9 mouse cellular contexts compared by ENCODE assay signal in the genomic region with DNA sequence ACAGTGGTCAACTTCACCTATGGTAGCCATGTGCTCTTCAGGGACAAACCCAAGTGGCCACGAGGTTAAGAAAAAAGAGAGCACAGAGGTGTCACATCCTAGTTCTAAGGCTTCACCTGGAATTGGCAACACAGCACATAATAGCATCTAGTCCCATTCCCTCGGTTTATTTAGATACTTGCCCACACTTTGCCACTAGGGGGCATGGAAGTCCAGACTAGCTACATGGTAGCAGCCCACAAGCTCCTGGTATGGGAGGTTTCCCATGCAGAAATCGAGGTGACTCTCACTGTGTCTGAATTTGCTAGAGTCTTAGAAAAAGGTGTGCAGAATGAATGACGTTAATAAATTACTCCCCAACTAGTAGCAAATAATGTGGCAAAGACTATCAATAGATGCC. TPM values are rescaled to one million over a fixed set of nuclear protein-coding genes. Genes with fewer than 3 reads are reported as not detected.
DNase-seq lines count a peak whose midpoint lies in the region; ATAC-seq and TF ChIP-seq lines count a peak whose summit lies in the region.
"Had no signal": no experiment of that assay in that cellular context is flagged by ENCODE, and none has a peak within 500 bp of the region (broad histone marks: within the 10 kb centered on the region; RNA-seq: fewer than 3 reads in every experiment).

No protein-coding gene starts in this region.

- no peaks in the 10 kb centered on the region for H3K36me3 ChIP-seq in limb, embryonic 11.5 days (ENCODE audit: control insufficient read depth, insufficient read depth, low read length)
- H3K36me3 ChIP-seq in midbrain, embryonic 15.5 days (replicated peaks), result no peaks in the 10 kb centered on the region
- no peaks in the 10 kb centered on the region for H3K36me3 ChIP-seq in stomach, embryonic 16.5 days (ENCODE audit: control insufficient read depth, insufficient read depth, low read length)

- peak; percentile 90 for TF ChIP-seq CTCF in cortical plate, adult 2 months (IDR thresholded peaks at IDR 0.05; ENCODE audit: extremely low read depth, insufficient read depth, low read length)

- no peak overlapping the region for H3K4me3 ChIP-seq in cortical plate, adult 2 months (ENCODE audit: insufficient read depth, low read length)
- no peak overlapping the region for H3K4me3 ChIP-seq in limb, embryonic 11.5 days (ENCODE audit: low read depth, low read length)
- no peak overlapping the region for H3K4me3 ChIP-seq in midbrain, embryonic 15.5 days
- H3K4me3 ChIP-seq in stomach, embryonic 16.5 days (replicated peaks; ENCODE audit: low read length), result no peak overlapping the region
- H3K4me3 ChIP-seq: embryonic facial prominence, embryonic 13.5 days had no signal

- no peak overlapping the region for H3K27ac ChIP-seq in cortical plate, adult 2 months (ENCODE audit: insufficient read depth, low read length)
- no peak overlapping the region for H3K27ac ChIP-seq in limb, embryonic 11.5 days (replicated peaks; ENCODE audit: low read depth, low read length)
- no peak overlapping the region for H3K27ac ChIP-seq in midbrain, embryonic 15.5 days
- H3K27ac ChIP-seq in stomach, embryonic 16.5 days (ENCODE audit: low read length), result no peak overlapping the region
- H3K27ac ChIP-seq: embryonic facial prominence, embryonic 13.5 days had no signal

- 20% methylated on average over 4 of the region's 4 CpGs for WGBS in limb, embryonic 11.5 days
- 19% methylated on average over 4 of the region's 4 CpGs for WGBS in midbrain, embryonic 15.5 days
- WGBS in stomach, embryonic 16.5 days, result 12% methylated on average over 4 of the region's 4 CpGs

- peak; percentile 82 for ATAC-seq in granulocyte monocyte progenitor cell, adult 5-6 weeks (replicated peaks; ENCODE audit: poor library complexity, severe bottlenecking)
- ATAC-seq in limb, embryonic 11.5 days (ENCODE audit: insufficient number of reproducible peaks, low FRiP score, low TSS enrichment, low read depth), result no peak
- peak; percentile 76 for ATAC-seq in midbrain, embryonic 15.5 days (replicated peaks)
- ATAC-seq in stomach, embryonic 16.5 days (ENCODE audit: insufficient read depth, low FRiP score), result peak; percentile 52; the same call in 1 of the 2 replicates

- H3K9ac ChIP-seq in limb, embryonic 11.5 days (ENCODE audit: low read length), result no peak overlapping the region
- H3K9ac ChIP-seq in midbrain, embryonic 15.5 days, result no peak overlapping the region
- no peak overlapping the region for H3K9ac ChIP-seq in stomach, embryonic 16.5 days (ENCODE audit: low read length)
- H3K9ac ChIP-seq: embryonic facial prominence, embryonic 13.5 days had no signal

- H3K9me3 ChIP-seq in limb, embryonic 11.5 days (ENCODE audit: control insufficient read depth, low read length), result no peaks in the 10 kb centered on the region
- no peaks in the 10 kb centered on the region for H3K9me3 ChIP-seq in midbrain, embryonic 15.5 days
- H3K9me3 ChIP-seq in stomach, embryonic 16.5 days (replicated peaks; ENCODE audit: control insufficient read depth, low read length), result no peaks in the 10 kb centered on the region
- H3K9me3 ChIP-seq: embryonic facial prominence, embryonic 13.5 days had no signal

- DNase-seq in 416B (ENCODE audit: low read depth) (peak; percentile 83), R1 (ENCODE audit: low read depth, low spot score) (peak; percentile 80)
- DNase-seq in kidney, adult 8-10 months, result peak; percentile 75 to 81
- peak; percentile 78 for DNase-seq in limb, embryonic 11.5 days (ENCODE audit: low spot score)

- peaks cover 2% of the 10 kb centered on the region; the same call in 1 of the 2 replicates for H3K4me1 ChIP-seq in cortical plate, adult 2 months (ENCODE audit: control insufficient read depth, insufficient read depth, low read length)
- H3K4me1 ChIP-seq in limb, embryonic 11.5 days (ENCODE audit: control insufficient read depth, insufficient read depth, low read length), result no peaks in the 10 kb centered on the region; the same call in 1 of the 2 replicates
- no peaks in the 10 kb centered on the region for H3K4me1 ChIP-seq in midbrain, embryonic 15.5 days
- H3K4me1 ChIP-seq in stomach, embryonic 16.5 days (ENCODE audit: control insufficient read depth, insufficient read depth, low read length), result 0 out of 2 replicates have a peak, but pooled peaks cover 4% of the 10 kb centered on the region
- H3K4me1 ChIP-seq: embryonic facial prominence, embryonic 13.5 days had no signal

- no peak overlapping the region for H3K4me2 ChIP-seq in limb, embryonic 11.5 days (ENCODE audit: low read depth, severe bottlenecking)
- H3K4me2 ChIP-seq in midbrain, embryonic 15.5 days, result no peak overlapping the region
- no peak overlapping the region for H3K4me2 ChIP-seq in stomach, embryonic 16.5 days (ENCODE audit: low read depth, low read length)
- H3K4me2 ChIP-seq: embryonic facial prominence, embryonic 13.5 days had no signal

- H3K27me3 ChIP-seq in limb, embryonic 11.5 days (ENCODE audit: control insufficient read depth, insufficient read depth, low read length), result no peaks in the 10 kb centered on the region
- H3K27me3 ChIP-seq in midbrain, embryonic 15.5 days (replicated peaks), result no peaks in the 10 kb centered on the region
- H3K27me3 ChIP-seq in stomach, embryonic 16.5 days (ENCODE audit: control insufficient read depth, insufficient read depth, low read length), result no peaks in the 10 kb centered on the region
- H3K27me3 ChIP-seq: embryonic facial prominence, embryonic 13.5 days had no signal

- no peak for TF ChIP-seq POLR2A in cortical plate, adult 2 months (IDR thresholded peaks at IDR 0.05; ENCODE audit: extremely low read depth, insufficient read depth, low read length)

RNA-seq across cellular contexts. Expression of a gene that starts 9.9 kb away (rescaled TPM):
- polyA plus RNA-seq in cortical plate, adult 2 months (2012; rRNA removed), result 17.8 and 20.8 TPM in 2 replicates
- total RNA-seq in granulocyte monocyte progenitor cell, adult 5-6 weeks (2014; fragmentation: Nextera tagmentation), result 89.3 and 102 TPM in 2 replicates
- total RNA-seq in granulocyte monocyte progenitor cell, adult 5-6 weeks (2017), result 71.9 and 93.9 TPM in 2 replicates
- polyA plus RNA-seq in limb, embryonic 11.5 days (2014; fragmentation: Nextera tagmentation; extraction: Ambion mirVana), result 83.3 and 83.8 TPM in 2 replicates
- polyA plus RNA-seq in midbrain, embryonic 15.5 days (2015; fragmentation: Nextera tagmentation; extraction: Ambion mirVana), result 35.0 and 35.4 TPM in 2 replicates
- 213 and 223 TPM in 2 replicates for polyA plus RNA-seq in stomach, embryonic 16.5 days (2015; fragmentation: Nextera tagmentation; extraction: Ambion mirVana)

RNA-seq across cellular contexts. Expression of a gene that starts 24.3 kb away (rescaled TPM):
- 100 and 101 TPM in 2 replicates for polyA plus RNA-seq in cortical plate, adult 2 months (2012; rRNA removed)
- 81.0 and 106 TPM in 2 replicates for total RNA-seq in granulocyte monocyte progenitor cell, adult 5-6 weeks (2014; fragmentation: Nextera tagmentation)
- 138 and 194 TPM in 2 replicates for total RNA-seq in granulocyte monocyte progenitor cell, adult 5-6 weeks (2017)
- polyA plus RNA-seq in limb, embryonic 11.5 days (2014; fragmentation: Nextera tagmentation; extraction: Ambion mirVana), result 128 and 130 TPM in 2 replicates
- polyA plus RNA-seq in midbrain, embryonic 15.5 days (2015; fragmentation: Nextera tagmentation; extraction: Ambion mirVana), result 117 and 128 TPM in 2 replicates
- polyA plus RNA-seq in stomach, embryonic 16.5 days (2015; fragmentation: Nextera tagmentation; extraction: Ambion mirVana), result 136 and 157 TPM in 2 replicates

RNA-seq across cellular contexts. Expression of a gene that starts 24.3 kb away (rescaled TPM):
- polyA plus RNA-seq in cortical plate, adult 2 months (2012; rRNA removed), result 38.2 and 38.9 TPM in 2 replicates
- total RNA-seq in granulocyte monocyte progenitor cell, adult 5-6 weeks (2014; fragmentation: Nextera tagmentation), result 13.2 and 15.1 TPM in 2 replicates
- 3.3 and 5.6 TPM in 2 replicates for total RNA-seq in granulocyte monocyte progenitor cell, adult 5-6 weeks (2017)
- 84.3 and 85.1 TPM in 2 replicates for polyA plus RNA-seq in limb, embryonic 11.5 days (2014; fragmentation: Nextera tagmentation; extraction: Ambion mirVana)
- polyA plus RNA-seq in midbrain, embryonic 15.5 days (2015; fragmentation: Nextera tagmentation; extraction: Ambion mirVana), result 64.2 and 70.0 TPM in 2 replicates
- 76.2 and 84.1 TPM in 2 replicates for polyA plus RNA-seq in stomach, embryonic 16.5 days (2015; fragmentation: Nextera tagmentation; extraction: Ambion mirVana)

RNA-seq across cellular contexts. Expression of a gene that starts 48.5 kb away (rescaled TPM):
- 113 and 127 TPM in 2 replicates for polyA plus RNA-seq in cortical plate, adult 2 months (2012; rRNA removed)
- total RNA-seq in granulocyte monocyte progenitor cell, adult 5-6 weeks (2014; fragmentation: Nextera tagmentation), result 61.3 and 68.8 TPM in 2 replicates
- total RNA-seq in granulocyte monocyte progenitor cell, adult 5-6 weeks (2017), result 64.5 and 85.8 TPM in 2 replicates
- 164 and 165 TPM in 2 replicates for polyA plus RNA-seq in limb, embryonic 11.5 days (2014; fragmentation: Nextera tagmentation; extraction: Ambion mirVana)
- polyA plus RNA-seq in midbrain, embryonic 15.5 days (2015; fragmentation: Nextera tagmentation; extraction: Ambion mirVana), result 182 and 192 TPM in 2 replicates
- polyA plus RNA-seq in stomach, embryonic 16.5 days (2015; fragmentation: Nextera tagmentation; extraction: Ambion mirVana), result 131 and 136 TPM in 2 replicates

RNA-seq across cellular contexts. Expression of a gene that starts 48.5 kb away (rescaled TPM):
- polyA plus RNA-seq in cortical plate, adult 2 months (2012; rRNA removed), result 57.8 and 62.4 TPM in 2 replicates
- 21.9 and 36.8 TPM in 2 replicates for total RNA-seq in granulocyte monocyte progenitor cell, adult 5-6 weeks (2014; fragmentation: Nextera tagmentation)
- total RNA-seq in granulocyte monocyte progenitor cell, adult 5-6 weeks (2017), result 25.5 and 29.9 TPM in 2 replicates
- 62.0 and 66.5 TPM in 2 replicates for polyA plus RNA-seq in limb, embryonic 11.5 days (2014; fragmentation: Nextera tagmentation; extraction: Ambion mirVana)
- polyA plus RNA-seq in midbrain, embryonic 15.5 days (2015; fragmentation: Nextera tagmentation; extraction: Ambion mirVana), result 90.5 and 91.0 TPM in 2 replicates
- 38.9 and 43.1 TPM in 2 replicates for polyA plus RNA-seq in stomach, embryonic 16.5 days (2015; fragmentation: Nextera tagmentation; extraction: Ambion mirVana)
